Mouse (Mus musculus) layer of hippocampus, adult 9-11 months (tissue): ENCODE measurements at regions not wholly inside any gene's neighbourhood (a gene's known extent, or its start where the extent isn't known, plus 50 kb on each side); places are given as distances from the start of the nearest gene placed in this dataset.

ENCODE experiments used
- DNase-seq: peaks from one replicate; pipeline ENCODE4 v3.0.0; 2022

DNA sequence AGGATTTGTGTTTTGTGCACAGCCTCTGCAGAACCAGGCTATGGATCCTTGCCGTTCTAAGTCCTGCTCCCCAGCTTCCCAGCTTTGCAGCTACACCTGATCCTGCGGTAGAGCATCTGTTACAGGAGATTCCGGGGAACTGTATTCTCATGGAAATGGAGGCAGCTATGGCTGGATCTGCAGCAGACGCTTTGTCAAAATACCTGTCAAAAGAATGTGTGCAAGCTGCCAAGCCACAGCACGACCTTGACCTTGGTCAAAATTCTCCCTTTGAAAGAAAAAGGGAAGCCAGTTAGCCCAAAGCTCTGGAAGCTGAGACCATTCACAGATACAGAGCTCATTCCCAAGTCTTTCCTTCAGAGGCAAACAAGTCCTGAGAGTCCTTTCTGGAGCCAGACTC lies 255.3 kb downstream of the Med13l start:
- DNase-seq = no peak

- no peak for DNase-seq
These were observed 257.8 kb downstream of the Med13l start for GRCm38 (mm10) chr5:118818294-118818693.

DNA sequence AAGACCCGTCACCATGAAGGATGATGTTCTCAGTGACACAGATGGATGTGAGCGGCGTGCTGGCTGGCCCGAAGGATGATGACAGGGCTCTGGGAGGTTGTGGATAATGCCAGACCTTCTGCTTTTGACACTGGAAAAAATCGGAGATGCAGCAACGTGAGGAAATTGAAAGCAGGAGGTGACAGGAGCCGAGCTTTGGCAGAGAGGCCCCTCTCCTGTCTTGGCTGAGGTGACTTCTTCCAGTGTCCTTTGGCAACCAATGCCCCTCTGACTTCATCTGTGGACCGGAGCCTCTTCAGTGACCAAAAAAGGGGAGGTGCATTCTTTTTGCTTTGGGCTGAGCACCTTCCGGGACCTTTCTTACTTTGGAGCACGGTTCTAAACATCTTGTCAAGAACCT lies 264.3 kb downstream of the Med13l start:
- no peak for DNase-seq

DNA sequence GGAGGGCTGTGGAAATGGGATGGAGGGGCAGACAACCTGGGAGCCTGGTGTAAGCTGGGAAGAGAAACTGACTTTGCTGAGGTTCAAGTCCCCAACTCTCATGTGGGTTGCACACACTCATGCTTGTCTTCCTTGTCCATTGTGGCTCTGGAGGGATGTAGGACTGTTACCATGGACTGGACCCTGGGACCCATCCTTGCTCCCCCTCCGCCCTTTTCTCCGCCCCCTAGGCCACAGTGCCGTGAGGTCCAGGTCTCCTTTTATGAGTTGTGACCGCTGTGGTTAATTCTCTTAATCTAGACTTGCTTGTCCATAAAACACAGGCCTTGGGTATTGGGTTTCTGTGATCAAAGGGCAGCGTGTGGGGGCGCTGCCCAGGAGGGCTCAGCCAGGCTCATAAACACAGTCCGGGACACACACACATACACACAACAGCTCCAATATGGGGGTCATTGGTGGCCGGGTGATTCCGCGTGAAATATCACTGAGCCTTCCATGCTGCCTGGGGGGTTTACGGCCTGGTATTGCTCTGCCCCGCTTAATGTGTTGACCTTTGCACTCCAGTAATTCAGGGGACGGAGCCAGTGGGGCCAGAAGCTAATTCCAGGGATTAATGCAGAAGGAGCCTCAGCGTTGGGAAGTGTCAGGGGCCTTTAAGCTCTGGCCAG lies 268.7 kb downstream of the Med13l start:
- DNase-seq = no peak

GRCm38 (mm10) chr5:118832701-118833100 lies 272.2 kb downstream of the Med13l start:
- no peak for DNase-seq

DNA sequence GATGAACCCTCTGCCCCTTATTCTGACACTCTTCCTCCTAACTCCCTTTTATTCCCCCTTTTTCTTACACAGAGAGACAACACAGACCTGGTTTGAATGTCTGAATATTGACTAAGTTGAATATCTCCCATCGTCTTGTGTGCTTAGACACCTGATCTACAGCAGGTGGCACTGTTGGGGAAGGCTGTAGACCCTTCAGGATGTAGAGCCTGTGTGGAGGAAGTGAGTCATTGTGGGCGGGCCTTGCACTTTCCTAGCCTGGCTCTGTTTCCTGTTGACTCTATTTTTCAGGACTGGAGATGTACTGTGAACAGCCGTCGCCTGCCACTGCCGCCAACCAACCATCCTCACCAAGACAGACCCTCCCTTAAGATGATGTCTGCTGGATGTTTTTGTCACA lies 273.6 kb downstream of the Med13l start:
- no peak for DNase-seq

- DNase-seq = no peak
These were observed 276.5 kb downstream of the Med13l start for GRCm38 (mm10) chr5:118837001-118837400.

- no peak for DNase-seq
These were observed 277.9 kb downstream of the Med13l start for GRCm38 (mm10) chr5:118838421-118838820.

DNA sequence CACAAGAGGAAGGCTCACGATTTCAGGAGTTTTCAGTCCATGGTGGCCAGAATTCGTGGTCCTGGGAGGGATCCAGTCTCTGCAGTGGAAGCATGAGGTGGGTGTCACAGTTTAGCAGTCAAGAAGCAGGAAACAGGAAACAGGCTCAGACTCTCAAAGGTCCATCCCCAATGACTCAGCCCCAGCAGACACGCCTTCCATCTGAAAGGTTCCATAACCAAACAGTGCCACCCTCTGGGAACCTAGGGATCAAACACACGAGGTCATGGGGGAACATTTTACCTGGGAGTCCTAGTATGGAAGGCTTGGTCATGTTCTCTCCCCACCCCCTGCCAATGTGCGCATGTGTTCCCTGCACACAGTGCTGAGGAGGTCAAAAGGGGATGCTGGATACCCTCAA lies 279.4 kb downstream of the Med13l start:
- DNase-seq = no peak

- DNase-seq = no peak
These were observed 280.9 kb downstream of the Med13l start for GRCm38 (mm10) chr5:118841210-118842016.

GRCm38 (mm10) chr5:118842017-118842396 lies 281.5 kb downstream of the Med13l start:
- no peak for DNase-seq

DNA sequence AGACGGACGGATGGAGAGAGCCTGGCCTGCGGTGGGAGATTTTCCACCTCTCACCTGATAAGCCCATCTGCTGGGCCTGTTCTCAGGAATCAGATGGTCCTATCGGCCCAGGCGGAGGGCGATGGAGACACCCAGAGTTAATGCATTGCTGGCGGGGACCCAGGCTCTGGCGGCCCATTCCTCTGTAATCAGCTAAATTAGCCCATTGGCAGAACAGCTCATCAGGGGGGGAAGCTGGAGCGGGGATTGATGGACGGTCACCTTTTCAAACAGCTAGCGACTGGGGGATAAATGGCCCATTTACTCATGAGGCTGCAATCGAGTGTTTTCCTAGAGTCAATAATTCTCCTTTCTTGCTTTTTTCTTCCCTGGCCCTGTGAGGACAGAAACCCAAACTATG lies 296.5 kb downstream of the Med13l start:
- DNase-seq = no peak

DNA sequence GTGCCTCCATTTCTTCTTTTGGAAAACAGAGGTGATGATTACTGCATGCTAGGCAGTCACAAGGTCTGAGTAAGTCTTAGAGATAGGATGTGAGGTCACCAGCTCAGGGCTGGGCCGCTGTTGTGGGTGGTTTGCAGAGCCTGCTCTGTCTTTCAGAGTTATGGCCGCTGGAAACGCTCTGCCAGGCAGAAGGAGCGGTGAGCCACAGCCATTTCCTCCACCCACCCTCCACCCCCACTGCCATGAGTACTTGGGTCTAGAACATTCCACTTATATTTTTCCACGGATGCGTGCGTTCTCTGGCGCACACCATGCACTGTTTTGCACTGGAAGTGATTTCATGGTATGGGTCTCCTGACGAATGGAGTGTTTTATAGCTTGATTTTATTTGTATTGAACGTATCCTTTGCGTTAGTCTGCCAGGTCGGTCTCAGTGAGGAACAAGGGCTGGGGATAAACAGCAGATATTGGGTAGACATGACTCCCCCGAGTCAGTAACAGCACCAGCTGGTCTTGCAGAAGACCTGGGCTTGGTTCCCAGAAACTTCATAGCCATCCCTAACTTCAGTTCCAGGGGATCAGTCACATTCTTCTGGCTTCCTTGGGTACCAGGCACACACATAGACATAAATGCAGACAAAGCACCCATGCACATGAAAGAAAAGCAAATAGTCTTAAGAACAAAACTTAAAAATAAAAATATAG lies 300.8 kb downstream of the Med13l start:
- peak; percentile 44 for DNase-seq

DNA sequence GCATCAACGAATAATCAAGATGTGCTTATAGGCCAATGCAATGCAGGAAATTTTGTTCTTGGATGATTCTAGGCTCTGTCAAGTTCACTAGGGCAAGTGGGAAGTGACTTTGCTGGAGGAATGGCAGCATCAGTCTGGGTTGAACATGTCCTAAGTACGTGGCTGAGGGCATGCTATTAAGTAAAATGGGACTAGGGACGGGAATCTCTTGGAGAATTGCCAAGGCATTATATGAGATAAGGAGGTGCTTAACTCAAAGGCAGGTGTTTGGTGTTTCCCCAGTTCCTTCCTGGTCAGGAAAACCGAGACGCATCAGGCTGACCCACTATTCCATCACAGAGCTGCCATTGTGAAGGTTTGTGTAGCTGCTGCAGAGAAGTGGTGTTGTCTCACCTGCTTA lies 307.0 kb downstream of the Med13l start:
- no peak for DNase-seq

- DNase-seq = peak; percentile 38
These were observed 308.9 kb downstream of the Med13l start for GRCm38 (mm10) chr5:118869330-118869729.

- no peak for DNase-seq
These were observed 313.4 kb downstream of the Med13l start for GRCm38 (mm10) chr5:118873871-118874270.

DNA sequence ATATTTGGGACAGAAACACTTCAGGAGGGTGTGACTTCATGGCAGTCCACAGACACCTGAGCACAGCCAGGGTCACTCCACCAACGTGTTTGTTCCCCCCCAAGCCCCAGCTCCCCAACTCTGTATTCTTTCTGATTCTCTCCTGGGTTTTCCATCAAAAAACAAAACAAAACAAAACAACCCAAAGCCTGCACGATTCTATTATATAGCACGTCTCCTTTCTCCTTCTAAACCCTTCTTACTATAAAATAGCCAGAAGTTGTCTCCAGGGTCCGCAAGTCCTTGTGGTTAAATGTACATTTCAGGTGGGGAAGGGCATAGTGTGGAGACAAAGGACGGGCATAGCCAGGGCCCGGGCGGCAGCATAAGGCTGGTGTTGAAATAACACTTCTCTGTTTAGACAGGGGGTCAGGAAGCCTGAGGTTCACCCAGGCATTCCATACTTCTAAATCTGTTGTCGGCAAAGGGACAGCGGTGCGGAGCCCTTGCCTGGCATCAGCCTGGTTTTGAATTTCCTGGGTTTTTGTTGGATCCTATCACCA lies 314.7 kb downstream of the Med13l start:
- no peak for DNase-seq

DNA sequence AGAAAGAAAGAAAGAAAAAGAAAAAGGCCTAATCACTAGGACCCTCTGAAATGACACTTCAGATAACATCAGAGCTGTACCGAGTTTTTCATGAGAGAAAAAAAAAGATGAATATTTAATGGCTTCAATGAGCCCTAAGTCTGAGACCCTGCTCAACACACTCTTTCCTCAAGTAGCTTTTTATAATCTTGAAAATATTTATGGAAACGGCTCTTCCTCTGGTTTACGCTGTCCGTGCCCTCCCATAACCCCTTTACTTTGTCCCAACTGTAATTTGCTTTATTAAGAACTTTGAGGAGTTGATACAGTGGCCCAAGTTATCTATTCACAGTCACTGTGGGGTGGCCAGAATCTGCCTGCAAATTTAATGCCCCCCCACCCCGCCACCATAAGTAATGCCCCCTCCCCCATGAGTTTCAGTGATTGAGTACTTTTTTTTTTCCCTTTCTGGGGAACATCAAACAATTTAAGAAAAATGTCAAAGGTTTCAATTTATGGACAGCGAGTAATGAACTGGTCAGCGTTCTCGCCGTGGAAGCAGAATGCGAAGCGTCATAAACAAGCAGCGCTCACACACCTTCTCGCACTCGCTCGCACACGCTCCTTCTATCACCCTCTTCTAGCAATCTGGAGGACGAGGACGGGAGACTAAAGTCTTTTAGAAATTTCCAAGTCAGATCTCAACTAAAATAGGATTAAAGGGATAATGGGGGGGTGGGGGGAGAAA lies 316.3 kb downstream of the Med13l start:
- DNase-seq = no peak

GRCm38 (mm10) chr5:118877313-118877669 lies 316.8 kb downstream of the Med13l start:
- DNase-seq = no peak

GRCm38 (mm10) chr5:118877831-118878230 lies 317.4 kb downstream of the Med13l start:
- DNase-seq = no peak

- no peak for DNase-seq
These were observed 318.2 kb downstream of the Med13l start for GRCm38 (mm10) chr5:118878722-118879121.

GRCm38 (mm10) chr5:118879808-118880478 lies 319.5 kb downstream of the Med13l start:
- DNase-seq = peak; percentile 44
